Mouse (Mus musculus) kidney, adult 2 months (tissue): ENCODE data around the gene Fzr1. TPM values are rescaled to one million over a fixed set of nuclear protein-coding genes. Genes with fewer than 3 reads are reported as not detected.

Source experiments
- DNase-seq: peaks from one replicate; pipeline ENCODE4 v3.0.0; 2021
- H3K27ac ChIP-seq: fragments of 200-500 bp; 2 replicates; pipeline ENCODE4 v1.5.1; 2012; ENCODE audit warnings: low read depth, low read length, control low read depth, inconsistent platforms; ENCODE audit not compliant: insufficient read depth
- H3K27me3 ChIP-seq: fragments of 200-500 bp; replicated peaks from 2 replicates; pipeline ENCODE4 v1.6.1; 2012; ENCODE audit warnings: mild to moderate bottlenecking, moderate library complexity, low read length, inconsistent platforms; ENCODE audit not compliant: control insufficient read depth, insufficient read depth
- H3K36me3 ChIP-seq: fragments of 200-500 bp; 2 replicates; pipeline ENCODE4 v1.6.1; 2012; ENCODE audit warnings: mild to moderate bottlenecking, moderate library complexity, low read length, inconsistent platforms; ENCODE audit not compliant: control insufficient read depth, insufficient read depth
- H3K4me1 ChIP-seq: fragments of 200-500 bp; 2 replicates; pipeline ENCODE4 v1.6.1; 2011; ENCODE audit warnings: low read length; ENCODE audit not compliant: control insufficient read depth, insufficient read depth
- H3K4me3 ChIP-seq: fragments of 200-500 bp; 2 replicates; pipeline ENCODE4 v1.5.1; 2011; ENCODE audit warnings: mild to moderate bottlenecking, low read depth, low read length, control low read depth; ENCODE audit not compliant: insufficient read depth
- CTCF ChIP-seq: fragments of 200-500 bp; conservative IDR thresholded peaks from 2 replicates; pipeline ENCODE4 v1.5.1; 2011; ENCODE audit warnings: low read depth, mild to moderate bottlenecking, control low read depth, low read length, moderate library complexity, mixed read lengths; ENCODE audit not compliant: insufficient read depth, insufficient read length
- POLR2A ChIP-seq: fragments of 200-500 bp; IDR thresholded peaks from one replicate; pipeline ENCODE4 v1.6.1; 2011; ENCODE audit warnings: low read depth, low read length, control low read depth
- WGBS: fragments of 180-500 bp; shearing (Covaris S2); methylation state at CpG from one replicate; pipeline ENCODE4 v1.1.7; 2018; 5-methylcytosine and 5-hydroxymethylcytosine counted together
- polyA plus RNA-seq: library from polyadenylated mRNA; depleted of rRNA; stranded (reverse); fragments of >200 nt; gene quantifications from 2 replicates; pipeline ENCODE4 v1.2.3, GENCODE M21; 2012

Gene Fzr1
- polyA plus RNA-seq, 1 experiment, result 41.1 TPM

DNA sequence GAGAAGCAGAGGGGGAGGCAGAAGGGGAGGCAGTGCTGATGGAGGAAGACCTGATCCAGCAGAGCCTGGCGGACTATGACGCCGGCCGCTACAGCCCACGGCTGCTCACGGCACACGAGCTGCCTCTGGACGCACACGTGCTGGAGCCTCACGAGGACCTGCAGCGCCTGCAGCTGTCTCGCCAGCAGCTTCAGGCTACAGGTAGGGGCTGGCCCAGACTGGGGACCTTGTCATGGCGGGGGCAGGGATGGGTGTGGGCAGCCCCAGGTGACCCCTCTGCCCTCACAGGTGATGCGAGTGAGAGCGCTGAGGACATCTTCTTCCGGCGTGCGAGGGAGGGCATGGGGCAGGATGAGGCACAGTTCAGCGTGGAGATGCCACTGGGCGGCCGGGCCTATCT is 53.1 kb downstream of the Fzr1 start:
- no peak for DNase-seq
- 90% methylated on average over 21 of the region's 21 CpGs for whole genome bisulfite sequencing
- H3K27ac ChIP-seq, result no peak overlapping the region
- no peaks in the 10 kb centered on the region; the same call in 1 of the 2 replicates for H3K36me3 ChIP-seq
- TF ChIP-seq POLR2A (no peak), CTCF (no peak)
- no peak overlapping the region for H3K4me3 ChIP-seq
- H3K27me3 ChIP-seq, result no peaks in the 10 kb centered on the region
- H3K4me1 ChIP-seq, result no peaks in the 10 kb centered on the region

GRCm38 (mm10) chr10:81323791-81324530 is 54.4 kb downstream of the Fzr1 start:
- peaks cover 5% of the 10 kb centered on the region; the same call in 1 of the 2 replicates for H3K4me1 ChIP-seq
- no peak overlapping the region for H3K4me3 ChIP-seq
- H3K27me3 ChIP-seq, result no peaks in the 10 kb centered on the region
- DNase-seq, result no peak
- TF ChIP-seq POLR2A, result no peak
- TF ChIP-seq CTCF, result no peak
- no peaks in the 10 kb centered on the region; the same call in 1 of the 2 replicates for H3K36me3 ChIP-seq
- H3K27ac ChIP-seq, result no peak overlapping the region
- WGBS, result 87% methylated on average over 18 of the region's 18 CpGs

- Histone ChIP-seq H3K27me3 (no peaks in the 10 kb centered on the region), H3K4me1 (peaks cover 5% of the 10 kb centered on the region; the same call in 1 of the 2 replicates), H3K27ac (no peak overlapping the region), H3K36me3 (no peaks in the 10 kb centered on the region; the same call in 1 of the 2 replicates), H3K4me3 (no peak overlapping the region)
- DNase-seq, result no peak
- 85% methylated on average over 23 of the region's 23 CpGs for WGBS
- TF ChIP-seq POLR2A (no peak), CTCF (no peak)
These were observed 55.1 kb downstream of the Fzr1 start for GRCm38 (mm10) chr10:81323141-81323775.

DNA sequence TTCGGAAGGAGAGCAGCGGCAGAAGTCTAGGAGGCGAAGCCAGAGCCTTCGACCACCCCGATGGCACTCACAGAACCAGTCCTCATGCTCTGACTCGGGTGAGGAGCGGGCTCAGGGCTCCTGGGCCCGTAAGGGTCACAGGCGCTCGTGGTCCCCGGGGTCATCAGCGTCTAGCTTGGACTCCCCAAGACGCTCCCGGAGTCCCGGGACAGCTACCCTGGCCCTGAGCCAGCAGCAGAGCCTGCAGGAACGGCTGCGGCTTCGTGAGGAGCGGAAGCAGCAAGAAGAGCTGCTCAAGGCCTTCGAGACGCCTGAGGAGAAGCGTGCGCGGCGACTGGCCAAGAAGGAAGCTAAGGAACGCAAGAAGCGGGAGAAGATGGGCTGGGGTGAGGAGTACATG is 55.9 kb downstream of the Fzr1 start:
- H3K27me3 ChIP-seq, result no peaks in the 10 kb centered on the region
- no peaks in the 10 kb centered on the region; the same call in 1 of the 2 replicates for H3K36me3 ChIP-seq
- H3K4me3 ChIP-seq, result no peak overlapping the region
- peaks cover 5% of the 10 kb centered on the region; the same call in 1 of the 2 replicates for H3K4me1 ChIP-seq
- WGBS, result 88% methylated on average over 27 of the region's 27 CpGs
- DNase-seq, result no peak
- TF ChIP-seq CTCF, result no peak
- TF ChIP-seq POLR2A, result no peak
- H3K27ac ChIP-seq, result no peak overlapping the region

DNA sequence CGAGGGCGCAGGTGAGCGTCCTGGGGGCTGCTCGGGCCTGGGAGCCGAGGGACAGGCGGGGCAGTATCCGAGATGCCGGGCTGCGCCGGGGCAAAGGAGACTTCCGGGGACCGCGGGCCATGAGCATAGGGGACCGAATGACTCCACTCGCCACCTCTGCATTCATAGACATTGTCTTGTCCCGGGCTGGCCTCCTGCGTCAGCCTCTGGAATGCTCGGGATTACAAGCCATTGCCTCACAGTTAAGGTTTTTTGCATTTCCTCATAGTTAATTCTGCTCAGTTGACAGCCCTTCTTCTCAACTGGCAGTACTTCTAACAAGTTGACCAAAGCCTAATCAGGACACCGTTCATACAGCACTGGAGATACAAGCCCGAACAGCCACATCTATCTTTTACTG is 56.9 kb downstream of the Fzr1 start:
- H3K4me3 ChIP-seq, result peak overlapping the region; percentile 80
- H3K36me3 ChIP-seq, result no peaks in the 10 kb centered on the region; the same call in 1 of the 2 replicates
- no peaks in the 10 kb centered on the region for H3K27me3 ChIP-seq
- WGBS, result 1% methylated on average over 20 of the region's 20 CpGs
- TF ChIP-seq CTCF (no peak), POLR2A (no peak)
- DNase-seq, result no peak
- H3K4me1 ChIP-seq, result peaks cover 5% of the 10 kb centered on the region; the same call in 1 of the 2 replicates
- peak overlapping the region; percentile 90; the same call in 1 of the 2 replicates for H3K27ac ChIP-seq

GRCm38 (mm10) chr10:81320550-81321347 is 57.6 kb downstream of the Fzr1 start, which contains the start of gene Cactin:
Gene Cactin, plus strand, starts transcription at chr10:81321103.
- TF ChIP-seq POLR2A (no peak), CTCF (no peak)
- WGBS, result under 1% methylated on average over 68 of the region's 68 CpGs
- no peaks in the 10 kb centered on the region for H3K36me3 ChIP-seq
- peak within 1 kb of the TSS; percentile 80 for H3K4me3 ChIP-seq
- H3K27me3 ChIP-seq, result no peaks in the 10 kb centered on the region
- peak within 1 kb of the TSS; percentile 90 for H3K27ac ChIP-seq
- peaks cover 5% of the 10 kb centered on the region; the same call in 1 of the 2 replicates for H3K4me1 ChIP-seq
- peak; percentile 100 for DNase-seq
